Mouse (Mus musculus) erythroblast, embryonic 14.5 days (primary cell): ENCODE results near the gene Arap1. TPM values are rescaled to one million over a fixed set of nuclear protein-coding genes. Genes with fewer than 3 reads are reported as not detected.
A peak's percentile ranks its signal among the peaks of the same experiment; 100 is the strongest.

Experiments used
- H3K27me3 ChIP-seq: 2 replicates; pipeline ENCODE4 v1.6.1; 2012; ENCODE audit warnings: inconsistent platforms; ENCODE audit not compliant: control insufficient read depth
- H3K36me3 ChIP-seq: 2 replicates; pipeline ENCODE4 v1.6.1; 2012; ENCODE audit warnings: mild to moderate bottlenecking, inconsistent platforms; ENCODE audit not compliant: control insufficient read depth
- H3K4me1 ChIP-seq: 2 replicates; pipeline ENCODE4 v1.6.1; 2012; ENCODE audit warnings: inconsistent platforms; ENCODE audit not compliant: control insufficient read depth
- H3K4me3 ChIP-seq: replicated peaks from 2 replicates; pipeline ENCODE3; 2012; ENCODE audit warnings: moderate library complexity, mild to moderate bottlenecking, inconsistent platforms
- H3K9me3 ChIP-seq: 2 replicates; pipeline ENCODE4 v1.6.1; 2012; ENCODE audit warnings: low read length, inconsistent platforms, mixed read lengths; ENCODE audit not compliant: control insufficient read depth
- GATA1 ChIP-seq: IDR thresholded peaks from 2 replicates; pipeline ENCODE4 v1.6.1; 2012; ENCODE audit warnings: low read length, inconsistent platforms, mixed read lengths
- TAL1 ChIP-seq: IDR thresholded peaks from 3 replicates; pipeline ENCODE4 v1.6.1; 2012; ENCODE audit warnings: low read length, inconsistent platforms, mixed read lengths
- polyA plus RNA-seq: library from polyadenylated mRNA; stranded (reverse); fragments of >175 nt; gene quantifications from 2 replicates; pipeline ENCODE4 v1.2.3, GENCODE M21; 2012

Arap1 gene
- polyA plus RNA-seq, 1 experiment = 1.1 TPM

- Histone ChIP-seq H3K36me3 (no peaks in the 10 kb centered on the region), H3K4me1 (peaks cover 89% of the 10 kb centered on the region), H3K4me3 (no peak overlapping the region), H3K9me3 (no peaks in the 10 kb centered on the region), H3K27me3 (no peaks in the 10 kb centered on the region)
- no peak for TF ChIP-seq TAL1
- no peak for TF ChIP-seq GATA1
Observed at GRCm38 (mm10) chr7:101314396-101314795, 33.5 kb upstream of the Arap1 start.

- TF ChIP-seq TAL1 (no peak), GATA1 (no peak)
- Histone ChIP-seq H3K36me3 (no peaks in the 10 kb centered on the region), H3K4me1 (peaks cover 90% of the 10 kb centered on the region), H3K4me3 (peak overlapping the region; percentile 35), H3K27me3 (no peaks in the 10 kb centered on the region), H3K9me3 (no peaks in the 10 kb centered on the region)
Observed at GRCm38 (mm10) chr7:101315699-101316098, 32.2 kb upstream of the Arap1 start.

DNA sequence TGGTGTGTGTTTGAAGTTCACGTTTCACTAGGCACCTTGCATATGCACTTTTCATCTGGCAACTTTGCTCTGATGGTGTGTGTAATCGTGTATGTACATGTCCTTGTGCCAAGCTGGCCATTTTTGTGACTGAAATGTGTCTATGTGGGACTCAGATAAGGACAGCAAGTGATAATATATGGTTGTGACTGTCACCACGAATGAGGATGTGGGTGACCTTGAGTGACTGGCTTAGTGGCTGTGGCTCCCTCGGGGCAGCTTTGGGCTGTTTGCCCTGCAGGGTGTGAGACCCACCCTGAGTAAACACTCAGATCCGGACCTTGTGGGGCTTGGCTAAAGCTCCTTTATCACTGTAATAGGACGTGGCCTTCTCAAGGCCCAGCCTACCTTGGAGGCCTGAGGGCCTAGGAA is 31.3 kb upstream of the Arap1 start:
- no peaks in the 10 kb centered on the region for H3K36me3 ChIP-seq
- H3K4me3 ChIP-seq = peak overlapping the region; percentile 7
- peaks cover 89% of the 10 kb centered on the region for H3K4me1 ChIP-seq
- TF ChIP-seq TAL1 (peak; percentile 53; the same call in 2 of the 3 replicates), GATA1 (peak; percentile 49; the same call in 1 of the 2 replicates)
- no peaks in the 10 kb centered on the region for H3K9me3 ChIP-seq
- H3K27me3 ChIP-seq = peaks cover 4% of the 10 kb centered on the region

- no peak for TF ChIP-seq TAL1
- TF ChIP-seq GATA1 = no peak
- peaks cover 7% of the 10 kb centered on the region for H3K27me3 ChIP-seq
- H3K4me3 ChIP-seq = peak within 1 kb of the TSS; percentile 35
- no peaks in the 10 kb centered on the region; the same call in 1 of the 2 replicates for H3K36me3 ChIP-seq
- H3K9me3 ChIP-seq = no peaks in the 10 kb centered on the region
- peaks cover 89% of the 10 kb centered on the region for H3K4me1 ChIP-seq
Observed at GRCm38 (mm10) chr7:101317014-101317413, 30.9 kb upstream of the Arap1 start, which contains the start of gene Stard10. Stard10 (plus strand) TSS chr7:101317086.

- Histone ChIP-seq H3K4me3 (no peak overlapping the region), H3K27me3 (peaks cover 7% of the 10 kb centered on the region), H3K4me1 (peaks cover 97% of the 10 kb centered on the region), H3K9me3 (no peaks in the 10 kb centered on the region), H3K36me3 (peaks cover 10% of the 10 kb centered on the region; the same call in 1 of the 2 replicates)
- no peak for TF ChIP-seq TAL1
- TF ChIP-seq GATA1 = no peak
Observed at GRCm38 (mm10) chr7:101318848-101319247, 29.0 kb upstream of the Arap1 start.

- H3K4me3 ChIP-seq = no peak overlapping the region
- peaks cover 17% of the 10 kb centered on the region for H3K36me3 ChIP-seq
- no peaks in the 10 kb centered on the region for H3K9me3 ChIP-seq
- no peak for TF ChIP-seq TAL1
- no peak for TF ChIP-seq GATA1
- H3K4me1 ChIP-seq = peaks cover 96% of the 10 kb centered on the region
- peaks cover 7% of the 10 kb centered on the region for H3K27me3 ChIP-seq
Observed at GRCm38 (mm10) chr7:101319796-101320195, 28.1 kb upstream of the Arap1 start.

DNA sequence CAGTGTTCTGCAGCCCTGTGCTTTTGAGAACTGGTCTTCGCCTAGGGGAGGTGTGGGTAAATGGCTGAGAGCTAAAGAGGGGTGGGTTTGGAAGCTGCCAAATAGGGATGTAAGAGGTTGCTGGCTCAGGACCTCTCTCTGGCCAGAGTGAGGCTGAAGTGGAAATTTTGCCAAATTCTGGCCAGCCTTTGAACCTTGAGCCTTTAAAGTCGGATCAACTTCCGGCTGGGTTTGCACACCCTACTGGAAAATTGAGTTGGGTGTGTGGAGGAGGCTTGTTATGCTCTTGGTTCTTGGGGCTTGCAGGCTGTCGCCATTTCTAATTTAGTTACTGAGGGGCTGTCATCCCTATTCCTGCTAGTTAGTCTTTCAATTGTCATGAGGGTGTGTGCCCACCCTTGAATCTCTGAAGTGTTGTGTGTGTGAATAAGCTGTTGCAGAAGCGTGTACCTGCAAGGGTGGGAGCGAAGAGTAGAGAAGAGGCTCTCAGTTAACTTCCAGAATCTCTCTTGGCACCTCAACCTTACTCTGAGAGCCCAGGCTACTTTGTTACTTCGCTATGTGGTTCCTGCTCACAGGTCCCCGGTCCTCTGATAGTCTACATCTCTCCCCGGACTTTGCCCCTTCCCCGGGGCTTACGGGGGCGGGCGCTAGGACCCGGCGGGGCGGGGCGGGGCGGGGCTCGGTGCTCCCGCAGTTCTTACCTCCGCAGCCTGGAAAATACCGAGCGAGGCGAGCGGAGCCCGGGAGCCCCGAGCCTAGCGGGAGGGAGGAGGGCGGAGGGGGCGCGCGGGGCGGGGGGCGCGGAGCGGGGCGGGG is 27.3 kb upstream of the Arap1 start:
- H3K27me3 ChIP-seq = peaks cover 7% of the 10 kb centered on the region
- TF ChIP-seq TAL1 (no peak), GATA1 (no peak)
- H3K4me3 ChIP-seq = peak overlapping the region; percentile 80
- peaks cover 25% of the 10 kb centered on the region for H3K36me3 ChIP-seq
- peaks cover 93% of the 10 kb centered on the region for H3K4me1 ChIP-seq
- no peaks in the 10 kb centered on the region for H3K9me3 ChIP-seq

DNA sequence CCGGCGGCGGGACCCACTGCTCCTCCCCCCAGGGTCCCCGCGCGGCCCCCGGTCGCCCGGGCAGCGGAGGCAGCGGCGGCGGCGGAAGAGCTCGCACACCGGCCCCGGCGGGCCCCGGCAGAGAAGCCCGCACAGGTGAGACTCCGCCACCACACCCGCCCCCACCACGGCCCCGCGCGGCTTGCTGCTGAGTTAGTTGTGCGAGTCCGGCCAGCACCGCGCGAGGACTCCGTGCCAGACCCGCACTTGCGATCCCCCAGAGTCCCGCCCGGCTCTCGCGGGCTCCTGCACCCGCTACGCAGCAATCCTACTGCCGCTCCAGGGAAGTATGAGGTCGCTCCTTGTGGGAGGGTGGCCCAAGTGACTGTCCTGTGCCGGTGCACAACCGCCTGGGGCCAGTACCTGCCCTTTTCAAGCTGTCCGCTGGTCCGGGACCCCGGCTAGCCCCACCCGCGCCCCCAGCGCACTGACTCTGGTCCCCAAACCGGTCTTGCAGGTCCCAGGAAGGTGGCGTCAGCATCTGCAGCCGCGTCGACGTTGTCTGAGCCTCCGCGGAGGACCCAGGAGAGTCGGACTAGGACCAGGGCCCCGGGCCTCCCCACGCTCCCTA is 26.5 kb upstream of the Arap1 start:
- Histone ChIP-seq H3K4me3 (peak overlapping the region; percentile 80), H3K27me3 (peaks cover 7% of the 10 kb centered on the region), H3K9me3 (no peaks in the 10 kb centered on the region), H3K36me3 (peaks cover 29% of the 10 kb centered on the region), H3K4me1 (peaks cover 85% of the 10 kb centered on the region)
- no peak for TF ChIP-seq GATA1
- TF ChIP-seq TAL1 = no peak

DNA sequence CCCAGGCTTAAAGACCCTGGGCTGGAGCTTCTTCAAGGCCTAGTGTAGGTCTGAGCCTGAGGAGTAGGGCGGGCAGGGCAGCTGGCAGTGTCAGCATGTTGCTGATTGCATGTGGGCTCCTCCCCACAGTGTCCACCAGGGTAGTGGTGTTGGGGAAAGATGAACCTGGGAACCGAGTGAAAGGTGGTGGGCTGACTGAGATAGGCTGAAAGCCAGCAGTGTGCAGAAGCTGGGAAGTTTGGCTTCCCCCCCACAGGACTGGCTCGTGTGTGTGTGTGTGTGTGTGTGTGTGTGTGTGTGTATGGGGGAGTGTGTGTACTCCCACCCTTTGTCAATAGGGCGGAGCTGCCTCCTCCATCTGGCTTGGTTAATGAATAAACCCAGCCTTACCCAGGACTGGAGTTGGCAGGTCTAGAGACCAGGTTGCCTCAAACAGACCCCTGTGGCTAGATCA is 24.7 kb upstream of the Arap1 start:
- Histone ChIP-seq H3K36me3 (peaks cover 41% of the 10 kb centered on the region), H3K9me3 (no peaks in the 10 kb centered on the region), H3K4me3 (peak overlapping the region; percentile 80), H3K27me3 (peaks cover 7% of the 10 kb centered on the region), H3K4me1 (peaks cover 70% of the 10 kb centered on the region)
- TF ChIP-seq TAL1 (no peak), GATA1 (no peak)
